Mouse (Mus musculus) granulocyte monocyte progenitor cell, adult 5-6 weeks (primary cell): Measurements from ENCODE around the gene Hoxc10. TPM values are rescaled to one million over a fixed set of nuclear protein-coding genes. Genes with fewer than 3 reads are reported as not detected.

Experiments used
- total RNA-seq, 2 experiments: library from RNA; stranded (forward) in 1 of 2; stranded (reverse) in 1 of 2; fragments of 200-712, 200-1000 nt in 1 of 2; fragments of >200 nt in 1 of 2; fragmentation: Nextera tagmentation in 1 of 2; gene quantifications; 2 replicates each; pipeline ENCODE4 v1.2.3; 2014 to 2017

The Hoxc10 gene
- total RNA-seq, 2 experiments from 2014 or later = not detected

Other genes with a start within 250 kb of the Hoxc10 start
- 10.8 and 19.3 TPM in 2 replicates for gene Calcoco1, start 244.6 kb upstream of the Hoxc10 start, total RNA-seq (2014; fragmentation: Nextera tagmentation)
- 5.1 and 12.2 TPM in 2 replicates for gene Calcoco1, start 244.6 kb upstream of the Hoxc10 start, total RNA-seq (2017)
- not detected in 2 replicates for gene Hoxc13, start 45.7 kb upstream of the Hoxc10 start, total RNA-seq (2014; fragmentation: Nextera tagmentation)
- not detected in 2 replicates for gene Hoxc13, start 45.7 kb upstream of the Hoxc10 start, total RNA-seq (2017)
- not detected in 2 replicates for gene Hoxc12, start 30.0 kb upstream of the Hoxc10 start, total RNA-seq (2014; fragmentation: Nextera tagmentation)
- not detected in 2 replicates for gene Hoxc12, start 30.0 kb upstream of the Hoxc10 start, total RNA-seq (2017)
- gene Hoxc11, start 12.4 kb upstream of the Hoxc10 start, total RNA-seq (2014; fragmentation: Nextera tagmentation) = not detected in 2 replicates
- not detected in 2 replicates for gene Hoxc11, start 12.4 kb upstream of the Hoxc10 start, total RNA-seq (2017)
- not detected in 2 replicates for gene Hoxc5, start 647 bp downstream of the Hoxc10 start, total RNA-seq (2014; fragmentation: Nextera tagmentation)
- gene Hoxc5, start 647 bp downstream of the Hoxc10 start, total RNA-seq (2017) = not detected in 2 replicates
- not detected in 2 replicates for gene Hoxc9, start 9.6 kb downstream of the Hoxc10 start, total RNA-seq (2014; fragmentation: Nextera tagmentation)
- not detected in 2 replicates for gene Hoxc9, start 9.6 kb downstream of the Hoxc10 start, total RNA-seq (2017)
- not detected in 2 replicates for gene Hoxc8, start 23.8 kb downstream of the Hoxc10 start, total RNA-seq (2014; fragmentation: Nextera tagmentation)
- gene Hoxc8, start 23.8 kb downstream of the Hoxc10 start, total RNA-seq (2017) = not detected in 2 replicates
- not detected in 2 replicates for gene Hoxc6, start 31.5 kb downstream of the Hoxc10 start, total RNA-seq (2014; fragmentation: Nextera tagmentation)
- not detected in 2 replicates for gene Hoxc6, start 31.5 kb downstream of the Hoxc10 start, total RNA-seq (2017)
- gene Hoxc4, start 52.1 kb downstream of the Hoxc10 start, total RNA-seq (2014; fragmentation: Nextera tagmentation) = not detected in 2 replicates
- gene Hoxc4, start 52.1 kb downstream of the Hoxc10 start, total RNA-seq (2017) = not detected in 2 replicates
- gene Smug1, start 200.3 kb downstream of the Hoxc10 start, total RNA-seq (2014; fragmentation: Nextera tagmentation) = 3.3 and 4.7 TPM in 2 replicates
- gene Smug1, start 200.3 kb downstream of the Hoxc10 start, total RNA-seq (2017) = 1.8 and 4.0 TPM in 2 replicates